Mouse (Mus musculus) layer of hippocampus, adult 2 months (tissue): ENCODE measurements around the gene Trhr2. TPM values are rescaled to one million over a fixed set of nuclear protein-coding genes. Genes with fewer than 3 reads are reported as not detected.
A peak's percentile ranks its signal among the peaks of the same experiment; 100 is the strongest.

ENCODE experiments used
- DNase-seq, 2 experiments: peaks; one replicate each; pipeline ENCODE4 v3.0.0; 2022; ENCODE audit warnings: low spot score in 2 of 2
- H3K27ac ChIP-seq: fragments of 200-600 bp; 2 replicates; pipeline ENCODE4 v1.8.1; 2022
- H3K4me3 ChIP-seq: fragments of 200-600 bp; 2 replicates; pipeline ENCODE4 v1.8.1; 2022; ENCODE audit warnings: mild to moderate bottlenecking
- CTCF ChIP-seq: fragments of 200-600 bp; conservative IDR thresholded peaks from 2 replicates; pipeline ENCODE4 v1.8.1; 2022; ENCODE audit warnings: antibody characterized with exemption, mild to moderate bottlenecking, moderate library complexity
- total RNA-seq, 2 experiments: library from RNA; stranded (reverse); gene quantifications; 2 replicates each; pipeline ENCODE4 v1.2.3; 2021

Gene Trhr2
- total RNA-seq, 2 experiments from 2014 or later = 0.79 to 0.82 TPM

DNA sequence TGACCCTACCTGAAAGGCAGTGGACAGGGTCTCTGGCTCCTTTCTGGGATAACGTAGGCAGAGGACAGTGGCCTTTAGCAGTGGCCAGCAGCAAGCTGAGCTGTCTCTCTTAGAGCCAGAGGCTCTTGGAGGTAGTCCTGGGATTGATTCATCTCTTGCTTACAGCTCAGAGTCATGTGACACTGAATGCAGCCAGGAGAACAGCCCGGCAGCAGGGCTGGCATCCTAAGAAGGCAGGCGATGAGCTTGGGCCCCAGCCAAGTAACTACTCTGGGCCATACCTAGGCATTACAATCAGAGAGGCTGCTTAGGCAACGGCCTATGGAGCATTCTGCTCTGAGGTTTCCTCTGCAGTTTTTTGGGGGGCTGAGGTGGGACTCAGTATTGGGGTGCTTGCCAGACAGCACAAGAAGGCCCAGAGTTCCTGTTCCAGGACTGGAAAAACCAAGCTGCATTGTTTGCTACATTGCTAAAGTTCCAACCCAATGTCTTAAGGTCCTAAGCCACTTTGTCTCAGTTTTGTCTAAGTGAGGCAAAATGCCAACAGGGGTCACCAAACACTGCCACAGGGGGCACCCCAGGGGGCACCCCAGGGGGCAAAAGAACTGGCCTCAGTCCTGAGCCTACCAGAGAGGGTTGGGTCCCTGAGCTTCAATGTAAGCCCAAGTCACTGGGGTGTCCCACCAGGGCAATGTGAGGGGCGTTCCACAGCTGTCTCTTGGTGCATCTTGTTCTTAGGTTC, 12.6 kb downstream of the Trhr2 start:
- DNase-seq = peak; percentile 72 to 79
- no peak for TF ChIP-seq CTCF
- Histone ChIP-seq H3K4me3 (no peak overlapping the region), H3K27ac (peak overlapping the region; percentile 71)

- DNase-seq = no peak
- Histone ChIP-seq H3K4me3 (no peak overlapping the region), H3K27ac (0 out of 2 replicates have a peak overlapping the region, but pooled peaks have one; percentile 20)
- TF ChIP-seq CTCF = no peak
These were observed 15.1 kb downstream of the Trhr2 start for GRCm38 (mm10) chr8:122345181-122346095.

DNA sequence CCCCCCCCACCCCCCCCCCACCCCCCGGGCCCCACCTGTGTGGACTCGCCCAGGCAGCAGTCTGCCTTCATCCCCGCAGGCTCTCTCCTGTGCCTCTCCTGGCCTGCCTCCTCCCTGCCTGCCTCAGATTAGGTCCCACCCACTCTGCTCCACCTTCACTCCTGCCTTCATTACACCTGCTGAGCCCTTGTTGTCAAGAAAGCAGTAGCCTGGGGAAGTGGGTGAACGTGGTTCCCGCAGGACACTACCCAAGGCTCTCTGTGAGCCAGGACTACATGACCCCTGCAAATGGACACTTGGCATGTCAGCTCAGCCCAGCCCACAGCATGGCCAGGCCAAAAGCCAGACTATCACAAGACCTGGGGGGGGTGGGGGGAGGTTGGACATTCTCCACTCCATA, 16.3 kb downstream of the Trhr2 start:
- no peak overlapping the region for H3K27ac ChIP-seq
- no peak overlapping the region for H3K4me3 ChIP-seq
- no peak for DNase-seq
- no peak for TF ChIP-seq CTCF

DNA sequence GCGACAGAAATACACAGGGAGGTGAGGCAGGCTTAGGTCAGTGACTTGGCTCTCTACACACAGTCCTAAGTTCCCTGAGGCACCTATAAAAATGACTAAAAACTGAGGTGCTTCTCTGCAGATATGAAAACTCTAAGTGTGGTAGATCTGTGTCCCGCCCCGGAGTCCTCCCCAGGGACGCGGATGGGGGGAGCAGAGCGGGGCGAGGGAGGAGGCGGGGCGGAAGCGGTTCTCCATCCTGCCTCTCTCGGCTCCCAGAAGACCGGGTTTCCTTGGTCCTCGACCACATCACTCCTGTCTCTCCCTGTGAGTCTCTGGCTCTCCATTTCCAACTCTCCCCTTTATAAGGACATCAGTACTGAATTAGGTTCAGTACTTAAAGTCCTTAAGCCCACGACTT, 16.8 kb downstream of the Trhr2 start:
- no peak for TF ChIP-seq CTCF

GRCm38 (mm10) chr8:122343341-122343740, 17.2 kb downstream of the Trhr2 start:
- no peak for DNase-seq
- TF ChIP-seq CTCF = no peak
- Histone ChIP-seq H3K27ac (peak overlapping the region; percentile 54; the same call in 1 of the 2 replicates), H3K4me3 (peak overlapping the region; percentile 37)

More for the DNA sequence above, 16.8 kb downstream of the Trhr2 start:
- no peak for DNase-seq
- H3K4me3 ChIP-seq = peak overlapping the region; percentile 37
- peak overlapping the region; percentile 54; the same call in 1 of the 2 replicates for H3K27ac ChIP-seq

GRCm38 (mm10) chr8:122342806-122343209, 17.7 kb downstream of the Trhr2 start:
- no peak for DNase-seq
- peak; percentile 43 for TF ChIP-seq CTCF
- Histone ChIP-seq H3K27ac (peak overlapping the region; percentile 54; the same call in 1 of the 2 replicates), H3K4me3 (peak overlapping the region; percentile 11; the same call in 1 of the 2 replicates)

GRCm38 (mm10) chr8:122342362-122342761, 18.2 kb downstream of the Trhr2 start:
- no peak for DNase-seq
- no peak overlapping the region for H3K4me3 ChIP-seq
- TF ChIP-seq CTCF = no peak
- H3K27ac ChIP-seq = no peak overlapping the region

GRCm38 (mm10) chr8:122341790-122342189, 18.8 kb downstream of the Trhr2 start:
- H3K4me3 ChIP-seq = no peak overlapping the region
- no peak overlapping the region for H3K27ac ChIP-seq
- no peak for TF ChIP-seq CTCF
- no peak for DNase-seq

DNA sequence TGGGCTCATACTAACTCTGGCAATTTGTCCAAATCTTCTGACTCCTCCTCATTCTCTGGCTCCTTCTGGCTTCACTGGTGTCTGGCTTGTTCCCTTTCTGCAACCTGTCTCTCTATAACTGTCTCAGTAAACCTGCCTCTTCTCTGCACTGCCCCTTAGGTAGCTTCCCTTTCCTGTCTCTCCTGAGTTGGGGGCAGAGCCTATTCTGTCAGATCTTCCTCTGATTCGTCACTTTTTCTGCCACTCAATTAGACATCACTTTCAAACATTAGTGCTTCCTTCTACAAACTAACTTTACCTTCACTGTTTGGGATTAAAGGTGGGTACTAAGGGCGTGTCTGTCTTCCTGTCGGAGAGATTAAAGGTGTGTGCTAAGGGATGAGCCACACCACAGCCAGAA, 19.8 kb downstream of the Trhr2 start:
- Histone ChIP-seq H3K27ac (no peak overlapping the region), H3K4me3 (no peak overlapping the region)
- no peak for DNase-seq
- TF ChIP-seq CTCF = no peak

- DNase-seq = no peak
- H3K27ac ChIP-seq = no peak overlapping the region
- TF ChIP-seq CTCF = peak; percentile 57
These were observed 21.7 kb downstream of the Trhr2 start for GRCm38 (mm10) chr8:122338852-122339251.

DNA sequence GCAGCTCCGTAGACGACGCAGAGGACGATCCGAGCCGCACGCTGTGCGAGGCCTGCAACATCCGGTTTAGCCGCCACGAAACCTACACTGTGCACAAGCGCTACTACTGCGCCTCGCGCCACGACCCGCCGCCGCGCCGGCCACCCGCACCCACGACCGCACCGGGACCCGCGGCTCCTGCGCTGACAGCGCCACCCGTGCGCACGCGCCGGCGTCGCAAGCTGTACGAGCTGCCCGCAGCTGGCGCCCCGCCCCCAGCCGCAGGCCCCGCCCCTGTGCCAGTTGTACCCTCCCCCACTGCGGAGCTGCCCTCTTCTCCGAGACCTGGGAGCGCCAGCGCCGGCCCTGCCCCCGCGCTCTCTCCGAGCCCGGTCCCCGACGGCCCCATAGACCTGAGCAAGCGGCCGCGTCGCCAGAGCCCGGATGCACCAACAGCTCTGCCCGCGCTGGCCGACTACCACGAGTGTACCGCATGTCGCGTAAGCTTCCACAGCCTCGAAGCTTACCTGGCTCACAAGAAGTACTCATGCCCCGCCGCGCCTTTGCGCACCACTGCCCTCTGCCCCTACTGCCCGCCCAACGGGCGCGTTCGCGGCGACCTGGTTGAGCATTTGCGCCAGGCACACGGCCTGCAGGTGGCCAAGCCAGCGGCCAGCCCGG, 24.2 kb downstream of the Trhr2 start:
- peak overlapping the region; percentile 66 for H3K4me3 ChIP-seq
- 0 out of 2 replicates have a peak, but pooled peaks have one; percentile 11 for TF ChIP-seq CTCF
- peak in 1 of 2 experiments; percentile 67 for DNase-seq
- H3K27ac ChIP-seq = peak overlapping the region; percentile 76

More at GRCm38 (mm10) chr8:122338852-122339251, 21.7 kb downstream of the Trhr2 start:
- no peak overlapping the region for H3K4me3 ChIP-seq

DNA sequence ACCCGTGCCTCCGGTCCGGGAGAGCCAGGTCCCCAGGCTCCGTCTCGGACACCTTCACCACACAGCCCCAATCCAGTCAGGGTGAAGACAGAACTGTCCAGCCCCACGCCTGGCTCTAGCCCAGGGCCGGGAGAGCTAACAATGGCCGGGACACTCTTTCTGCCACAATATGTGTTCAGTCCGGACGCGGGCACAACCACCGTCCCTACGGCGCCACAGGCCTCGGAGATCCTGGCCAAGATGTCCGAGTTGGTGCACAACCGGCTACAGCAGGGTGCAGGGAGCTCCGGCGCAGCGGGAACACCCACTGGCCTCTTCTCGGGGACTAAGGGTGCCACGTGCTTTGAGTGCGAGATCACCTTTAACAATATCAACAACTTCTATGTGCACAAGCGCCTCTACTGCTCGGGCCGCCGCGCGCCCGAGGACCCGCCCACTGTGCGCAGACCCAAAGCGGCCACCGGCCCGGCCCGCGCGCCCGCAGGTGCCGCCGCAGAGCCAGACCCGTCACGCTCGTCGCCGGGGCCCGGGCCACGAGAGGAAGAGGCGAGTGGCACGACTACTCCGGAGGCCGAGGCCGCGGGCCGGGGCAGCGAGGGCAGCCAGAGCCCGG, 24.8 kb downstream of the Trhr2 start:
- no peak for DNase-seq
- peak overlapping the region; percentile 76 for H3K27ac ChIP-seq
- peak overlapping the region; percentile 66 for H3K4me3 ChIP-seq
- no peak for TF ChIP-seq CTCF
